Mouse (Mus musculus) ES-E14 (cell line): ENCODE measurements around the gene Rsph9.

Experiments used
- CHD2 ChIP-seq: IDR thresholded peaks from 2 replicates; pipeline ENCODE4 v1.6.1; 2014; ENCODE audit warnings: mild to moderate bottlenecking, low read depth, low read length, inconsistent platforms
- HCFC1 ChIP-seq: IDR thresholded peaks from 2 replicates; pipeline ENCODE4 v1.6.1; 2012; ENCODE audit warnings: low read length, inconsistent platforms, borderline replicate concordance; ENCODE audit not compliant: insufficient read depth
- ZC3H11A ChIP-seq: IDR thresholded peaks from 2 replicates; pipeline ENCODE4 v1.6.1; 2012; ENCODE audit warnings: low read depth, mild to moderate bottlenecking, inconsistent platforms, low read length, borderline replicate concordance

- TF ChIP-seq HCFC1: no peak
- TF ChIP-seq ZC3H11A: no peak
- no peak for TF ChIP-seq CHD2
Observed at GRCm38 (mm10) chr17:46162551-46162950, 18.5 kb upstream of the Rsph9 start.
